Mouse (Mus musculus): ENCODE measurements at regions not wholly inside any gene's neighbourhood (a gene's known extent, or its start where the extent isn't known, plus 50 kb on each side); places are given as distances from the start of the nearest gene placed in this dataset.

GRCm38 (mm10) chr8:103405787-103406186, 620.3 kb upstream of the Cdh11 start:
- intact Hi-C loops (cut with DNase I), result no loop called here

GRCm38 (mm10) chr8:103406921-103407320, 621.5 kb upstream of the Cdh11 start:
- intact Hi-C loops (cut with DNase I), result no loop called here
- DNase-seq (ENCODE audit: extremely low spot score in 1 of 2, low spot score in 2 of 2), result no peak

More at GRCm38 (mm10) chr8:103405787-103406186, 620.3 kb upstream of the Cdh11 start:
- DNase-seq (ENCODE audit: extremely low spot score in 1 of 2, low spot score in 2 of 2), result no peak

DNA sequence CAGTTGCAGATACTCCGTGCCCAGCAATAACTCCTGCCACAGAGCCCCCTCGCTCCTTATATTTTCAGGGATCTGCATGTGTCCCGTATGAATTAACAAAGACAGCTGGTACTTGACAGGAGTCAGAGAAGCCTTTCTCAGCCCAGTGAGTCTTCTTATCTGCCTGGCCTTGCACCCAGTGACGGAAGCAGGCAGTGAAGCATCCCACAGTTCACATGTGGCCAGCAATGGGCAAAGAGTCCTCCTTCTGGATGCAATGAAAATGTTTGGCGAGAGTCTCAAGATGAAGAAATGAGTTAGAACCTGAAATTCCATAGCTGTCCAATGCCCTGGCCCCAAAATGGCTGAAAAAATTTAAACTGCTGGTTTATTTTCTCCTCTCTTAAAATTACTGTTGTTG, 622.2 kb upstream of the Cdh11 start:
- no peak for DNase-seq (ENCODE audit: extremely low spot score in 1 of 2, low spot score in 2 of 2)
- intact Hi-C loops (cut with DNase I), result no loop called here

DNA sequence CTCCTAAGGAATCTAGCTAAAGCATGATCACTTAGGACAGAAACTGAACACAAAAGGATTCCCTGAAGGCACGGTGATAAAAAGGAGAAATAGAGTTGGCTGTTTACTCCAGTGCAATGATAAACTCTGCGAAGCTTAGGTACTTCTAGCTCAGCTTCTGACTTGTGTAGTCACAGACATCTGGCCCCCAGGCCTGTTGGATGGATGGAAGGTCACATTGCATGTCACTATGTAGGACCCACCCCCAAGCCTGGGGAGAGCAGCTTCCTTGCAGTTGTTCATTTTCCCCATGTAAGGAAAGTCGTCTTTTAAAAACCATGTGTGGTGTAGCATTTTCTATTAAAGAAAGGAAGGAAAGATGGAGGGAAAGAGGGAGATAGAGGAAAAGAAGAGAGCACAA, 623.0 kb upstream of the Cdh11 start:
- intact Hi-C loops (cut with DNase I), result no loop called here
- DNase-seq (ENCODE audit: extremely low spot score in 1 of 2, low spot score in 2 of 2), result no peak

GRCm38 (mm10) chr8:103409121-103409551, 623.7 kb upstream of the Cdh11 start:
- DNase-seq (ENCODE audit: extremely low spot score in 1 of 2, low spot score in 2 of 2), result peak in 1 of 2 experiments; percentile 36
- intact Hi-C loops (cut with DNase I), result no loop called here

DNA sequence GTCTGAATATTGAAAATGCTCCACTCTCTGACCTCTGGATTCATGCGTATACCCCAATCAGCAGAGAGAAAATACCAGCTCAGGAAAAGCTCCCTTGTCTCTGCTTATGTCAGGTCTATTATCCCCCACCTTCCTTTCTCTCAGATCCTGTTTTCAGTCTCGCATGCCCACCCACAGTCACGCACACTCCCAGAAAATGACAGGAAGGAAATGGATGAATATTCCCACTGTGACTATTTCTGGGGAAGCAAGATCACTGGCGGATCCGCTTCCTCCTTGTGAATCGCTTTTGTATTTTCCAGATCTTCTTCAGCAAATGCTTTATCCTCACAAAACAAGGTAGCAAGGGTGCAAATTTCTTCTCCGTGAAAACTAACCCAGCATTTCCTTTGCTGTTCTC, 627.3 kb upstream of the Cdh11 start:
- intact Hi-C loops (cut with DNase I), result no loop called here
- DNase-seq (ENCODE audit: extremely low spot score in 1 of 2, low spot score in 2 of 2), result no peak

DNA sequence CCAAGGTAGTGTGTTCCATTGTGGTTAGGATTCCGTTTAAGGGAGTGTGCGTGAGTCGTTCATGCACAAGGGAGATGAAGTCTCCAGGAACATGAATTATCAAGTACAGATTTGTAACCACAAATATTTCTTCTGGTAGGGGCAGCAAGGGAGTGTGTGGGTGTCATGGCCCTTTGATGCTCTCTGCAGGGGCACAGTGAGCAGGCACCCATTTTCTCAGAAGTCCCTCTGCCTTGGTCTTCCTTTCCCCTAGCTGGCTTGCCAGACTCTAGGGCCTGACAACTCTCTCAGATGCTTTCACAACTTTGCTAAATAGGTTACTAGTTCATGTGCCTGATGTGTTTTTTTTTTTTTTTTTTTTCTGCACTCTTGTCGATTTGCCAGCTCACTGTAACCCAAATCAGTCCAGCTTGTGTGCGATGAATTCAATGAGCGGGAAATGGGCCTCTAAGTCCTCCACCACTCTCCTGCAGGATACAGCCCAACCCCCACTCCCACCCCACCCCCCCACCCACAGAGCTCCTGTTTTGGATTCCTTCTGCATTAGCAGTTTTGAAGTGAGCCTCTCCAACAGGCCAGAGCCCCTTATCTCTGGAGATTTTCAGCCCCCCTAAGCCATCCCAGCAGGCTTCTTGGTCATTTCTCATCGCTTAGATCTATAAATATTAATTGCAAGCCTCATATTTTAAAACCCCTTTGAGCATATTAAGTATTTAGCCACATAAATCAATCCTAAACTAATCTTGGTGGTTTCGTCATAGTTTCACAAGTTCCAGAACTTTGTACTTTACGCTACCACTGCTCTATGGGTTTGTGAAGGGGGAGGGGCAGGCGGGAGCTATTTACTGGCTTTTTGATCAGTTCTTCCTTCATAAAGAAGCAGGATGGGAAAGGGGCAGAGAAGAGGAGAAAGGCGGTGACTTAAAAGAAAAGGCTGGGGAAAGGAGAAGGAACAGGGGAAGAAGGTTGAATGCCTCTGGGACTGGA, 628.4 kb upstream of the Cdh11 start:
- DNase-seq (ENCODE audit: extremely low spot score in 1 of 2, low spot score in 2 of 2), result no peak
- intact Hi-C loops (cut with DNase I), result no loop called here

- intact Hi-C loops (cut with DNase I), result no loop called here
- DNase-seq (ENCODE audit: extremely low spot score in 1 of 2, low spot score in 2 of 2), result no peak
These were observed 637.0 kb upstream of the Cdh11 start for GRCm38 (mm10) chr8:103422313-103422973.

- DNase-seq (ENCODE audit: extremely low spot score in 1 of 2, low spot score in 2 of 2), result no peak
- intact Hi-C loops (cut with DNase I), result no loop called here
These were observed 640.5 kb upstream of the Cdh11 start for GRCm38 (mm10) chr8:103425967-103426366.

- intact Hi-C loops (cut with DNase I), result no loop called here
- no peak for DNase-seq (ENCODE audit: extremely low spot score in 1 of 2, low spot score in 2 of 2)
These were observed 645.5 kb upstream of the Cdh11 start for GRCm38 (mm10) chr8:103430874-103431492.

DNA sequence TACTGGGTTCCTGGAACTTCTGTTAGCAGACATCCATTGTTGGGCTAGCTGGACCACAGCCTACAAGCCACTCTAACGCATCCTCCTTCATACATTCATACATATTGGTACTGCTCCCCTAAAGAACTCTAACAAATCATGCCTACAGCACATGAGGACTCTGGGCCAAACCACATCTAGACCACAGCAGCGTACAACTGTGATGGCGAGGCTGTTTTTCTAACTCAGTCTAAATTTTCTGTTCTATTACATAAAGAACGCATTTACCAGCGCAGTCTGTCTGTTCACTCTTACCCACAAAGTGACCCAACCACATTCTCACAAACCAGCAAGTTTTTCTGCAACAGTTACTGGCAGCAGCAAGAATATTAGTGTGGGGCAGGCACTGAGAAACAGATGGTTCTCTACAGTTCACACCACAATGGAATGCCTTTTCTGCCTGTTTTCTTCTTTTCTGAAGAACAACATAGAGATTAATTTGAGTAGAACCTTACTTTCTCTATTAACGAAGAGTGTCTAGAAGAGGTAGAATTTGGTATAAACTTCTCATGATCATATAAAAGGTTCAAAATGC, 648.2 kb upstream of the Cdh11 start:
- no peak for DNase-seq (ENCODE audit: extremely low spot score in 1 of 2, low spot score in 2 of 2)
- intact Hi-C loops (cut with DNase I), result no loop called here

- DNase-seq (ENCODE audit: extremely low spot score in 1 of 2, low spot score in 2 of 2), result peak in 1 of 2 experiments; percentile 11
- intact Hi-C loops (cut with DNase I), result no loop called here
These were observed 653.7 kb upstream of the Cdh11 start for GRCm38 (mm10) chr8:103438995-103439717.

DNA sequence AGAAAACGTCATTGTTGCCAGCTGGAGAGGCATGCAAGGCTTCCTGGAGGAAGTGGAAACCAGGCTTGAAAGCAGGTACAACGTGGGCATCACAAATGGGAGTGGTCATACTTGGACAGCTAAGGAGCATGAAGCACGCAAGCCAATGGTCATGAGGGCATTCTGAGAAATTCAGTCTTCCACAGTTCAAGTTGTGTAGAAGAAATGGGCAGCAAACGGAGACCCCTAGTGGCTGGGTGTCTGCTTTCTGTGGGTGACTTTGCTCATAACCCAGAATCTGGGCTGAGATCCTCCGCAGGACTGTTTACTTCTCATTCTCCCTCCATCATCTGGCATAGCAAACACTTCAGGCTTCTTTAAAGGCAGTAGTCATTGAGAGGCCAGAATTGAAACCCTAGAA, 655.7 kb upstream of the Cdh11 start:
- peak in 1 of 2 experiments; percentile 31 for DNase-seq (ENCODE audit: extremely low spot score in 1 of 2, low spot score in 2 of 2)
- intact Hi-C loops (cut with DNase I), result loop anchor here (10.0 kb wide), 1 partner anchor 656 kb away; the partner anchor contains the start of gene Cdh11

DNA sequence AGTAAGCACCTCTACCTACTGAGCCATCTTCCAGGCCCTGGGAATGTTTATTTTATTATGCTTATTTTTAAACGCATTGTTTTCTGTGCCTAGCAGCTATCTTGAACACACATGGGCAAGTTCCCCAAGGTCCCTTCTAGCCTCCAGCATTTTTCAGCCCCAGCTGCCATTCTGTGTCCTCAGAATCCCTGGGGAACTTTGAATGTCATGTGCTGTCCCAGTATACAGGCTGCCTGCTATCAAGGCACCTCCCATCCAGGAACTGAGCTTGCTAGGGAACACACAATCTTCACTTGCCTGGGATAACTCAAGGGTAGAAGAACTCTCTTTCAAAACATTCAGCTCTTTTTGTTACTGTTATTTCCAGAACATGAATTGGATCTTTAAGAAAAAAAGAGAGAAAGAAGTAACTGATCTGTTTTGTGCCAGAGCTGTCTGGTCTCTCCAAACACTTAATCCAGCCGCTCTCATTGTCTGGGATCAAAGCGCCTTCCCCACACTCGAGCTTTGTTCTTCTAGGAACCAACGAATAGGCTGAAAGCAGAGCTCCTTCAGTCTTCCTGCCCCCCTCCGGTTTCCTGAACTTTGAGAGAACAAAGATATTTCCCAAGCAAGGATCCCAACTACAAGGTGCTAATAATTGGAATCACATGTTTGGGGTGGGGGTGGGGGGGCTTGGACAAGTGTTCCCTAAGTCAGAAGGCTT, 657.1 kb upstream of the Cdh11 start:
- peak in 1 of 2 experiments; percentile 54 for DNase-seq (ENCODE audit: extremely low spot score in 1 of 2, low spot score in 2 of 2)
- intact Hi-C loops (cut with DNase I), result loop anchor here (10.0 kb wide), 1 partner anchor 658 kb away; the partner anchor contains the start of gene Cdh11

DNA sequence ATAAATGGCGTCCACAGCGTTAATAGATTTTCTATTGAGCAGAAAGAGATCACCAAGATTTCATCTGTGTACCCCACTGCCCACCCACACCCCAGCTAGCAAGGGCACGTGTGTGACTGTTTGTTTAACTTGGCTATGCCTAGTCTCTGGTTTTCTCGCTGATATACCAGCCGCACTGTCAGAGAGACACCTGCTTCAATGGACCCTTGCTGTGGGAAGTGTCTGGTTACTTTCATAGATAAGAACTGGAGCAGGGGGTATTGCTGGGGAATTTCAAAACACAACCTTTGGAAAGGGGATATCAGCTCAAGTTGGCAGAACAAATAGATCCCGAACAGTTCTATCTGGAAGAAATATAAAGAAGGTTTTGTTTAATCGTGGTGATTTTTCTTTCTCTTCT, 656.8 kb upstream of the Cdh5 start:
- intact Hi-C loops (cut with DNase I), result loop anchor here (10.0 kb wide), 1 partner anchor 660 kb away; the partner anchor contains the start of gene Cdh11
- DNase-seq (ENCODE audit: extremely low spot score in 1 of 2, low spot score in 2 of 2), result no peak

- DNase-seq (ENCODE audit: extremely low spot score in 1 of 2, low spot score in 2 of 2), result no peak
- intact Hi-C loops (cut with DNase I), result loop anchor here (10.0 kb wide), 1 partner anchor 661 kb away; the partner anchor contains the start of gene Cdh11
These were observed 656.0 kb upstream of the Cdh5 start for GRCm38 (mm10) chr8:103445378-103445777.

GRCm38 (mm10) chr8:103447916-103448315, 653.5 kb upstream of the Cdh5 start:
- intact Hi-C loops (cut with DNase I), result loop anchor here (10.0 kb wide), 1 partner anchor 663 kb away; the partner anchor contains the start of gene Cdh11
- DNase-seq (ENCODE audit: extremely low spot score in 1 of 2, low spot score in 2 of 2), result no peak
